In the genomic region with DNA sequence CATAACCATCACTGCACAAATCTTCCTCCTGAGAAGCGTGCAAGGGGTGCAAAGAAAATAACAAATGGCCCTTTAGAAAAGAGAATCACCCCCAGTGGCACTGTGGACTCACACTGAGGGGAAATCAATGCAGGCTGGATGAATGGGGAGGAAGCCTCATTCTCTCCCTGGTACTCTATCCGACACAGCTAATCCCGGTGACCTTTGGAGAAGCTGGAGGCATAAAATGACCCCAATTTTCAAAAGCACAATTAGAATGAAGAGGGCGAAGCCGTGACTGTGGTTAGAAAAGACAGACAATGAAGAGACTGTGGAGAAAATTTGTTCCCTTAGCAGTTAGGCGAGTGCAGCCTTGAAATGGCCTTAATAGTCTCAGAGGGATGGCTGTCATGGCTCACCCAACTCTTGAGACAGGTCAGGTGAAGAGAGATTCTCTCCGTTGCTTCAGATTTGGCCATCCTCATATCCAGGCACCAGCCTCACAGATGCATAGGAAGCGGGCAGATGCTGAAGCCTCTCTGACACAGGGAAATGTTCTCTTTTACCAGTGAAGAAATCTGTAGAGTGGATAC, we compare ENCODE assay signal across 18 mouse cellular contexts.
DNase-seq lines count a peak whose midpoint lies in the region; ATAC-seq and TF ChIP-seq lines count a peak whose summit lies in the region.
"Had no signal": no experiment of that assay in that cellular context is flagged by ENCODE, and none has a peak within 500 bp of the region (broad histone marks: within the 10 kb centered on the region; RNA-seq: fewer than 3 reads in every experiment).

No protein-coding gene starts in this region.

- intact Hi-C loops in heart, postnatal 25 days (cut with DNase I) = no loop called here

- H3K4me1 ChIP-seq in hindbrain, embryonic 11.5 days (replicated peaks; ENCODE audit: control insufficient read depth, insufficient read depth, low read length) = 0 out of 2 replicates have a peak, but pooled peaks cover 2% of the 10 kb centered on the region
- H3K4me1 ChIP-seq in hindbrain, postnatal 0 days (ENCODE audit: insufficient read depth, low read length) = no peaks in the 10 kb centered on the region
- H3K4me1 ChIP-seq in midbrain, embryonic 13.5 days (replicated peaks) = peaks cover 22% of the 10 kb centered on the region
- H3K4me1 ChIP-seq: heart, embryonic 10.5 days; limb, embryonic 15.5 days had no signal

- no peak for TF ChIP-seq POLR2A in brain, embryonic 14.5 days (IDR thresholded peaks at IDR 0.05; ENCODE audit: borderline replicate concordance, extremely low read depth, insufficient read depth, insufficient read length, poor library complexity, severe bottlenecking)

- no peak overlapping the region for H3K4me3 ChIP-seq in hindbrain, embryonic 11.5 days (ENCODE audit: low read depth, low read length)
- no peak overlapping the region for H3K4me3 ChIP-seq in hindbrain, postnatal 0 days (ENCODE audit: low read length)
- no peak overlapping the region for H3K4me3 ChIP-seq in midbrain, embryonic 13.5 days (replicated peaks)
- H3K4me3 ChIP-seq: gastrocnemius, adult 2 months; heart, embryonic 10.5 days; limb, embryonic 15.5 days had no signal

- no peaks in the 10 kb centered on the region for H3K9me3 ChIP-seq in hindbrain, embryonic 11.5 days (ENCODE audit: control insufficient read depth, low read length)
- no peaks in the 10 kb centered on the region for H3K9me3 ChIP-seq in hindbrain, postnatal 0 days (ENCODE audit: low read length)
- no peaks in the 10 kb centered on the region for H3K9me3 ChIP-seq in midbrain, embryonic 13.5 days
- H3K9me3 ChIP-seq: heart, embryonic 10.5 days; limb, embryonic 15.5 days had no signal

- H3K27ac ChIP-seq in hindbrain, embryonic 11.5 days (ENCODE audit: low read depth, low read length) = peak overlapping the region; percentile 12; the same call in 1 of the 2 replicates
- H3K27ac ChIP-seq in hindbrain, postnatal 0 days = no peak overlapping the region
- H3K27ac ChIP-seq in midbrain, embryonic 13.5 days = peak overlapping the region; percentile 54
- H3K27ac ChIP-seq: gastrocnemius, adult 2 months; heart, embryonic 10.5 days; kidney, postnatal 0 days; limb, embryonic 15.5 days had no signal

- peak; percentile 38 for DNase-seq in hindbrain, embryonic 11.5 days (ENCODE audit: low spot score)
- DNase-seq in hindbrain, postnatal 0 days (ENCODE audit: low spot score) = no peak
- DNase-seq in brain, embryonic 14.5 days (ENCODE audit: low read depth) = peak; percentile 61
- DNase-seq in embryo, embryonic 9.5 days (ENCODE audit: extremely low spot score) = peak; percentile 46
- no peak for DNase-seq in heart, postnatal 25 days (ENCODE audit: low spot score)
- no peak for DNase-seq in lung, adult 18-20 months
- no peak for DNase-seq in adrenal gland, postnatal 36 days
- DNase-seq: B cell, adult 2 months; cerebellum, adult 8-10 months; gastrocnemius, adult 2 months; kidney, adult 11 months; lung, postnatal 10 days; right cerebral cortex, adult 18-20 months; thymus, postnatal 25 days had no signal

- no peak for TF ChIP-seq CTCF in hindbrain, postnatal 0 days (IDR thresholded peaks at IDR 0.05; ENCODE audit: low read depth)
- TF ChIP-seq CTCF in brain, embryonic 14.5 days (IDR thresholded peaks at IDR 0.05; ENCODE audit: borderline replicate concordance, extremely low read depth, insufficient read depth, insufficient read length) = no peak

- peak; percentile 78 for ATAC-seq in hindbrain, embryonic 11.5 days (ENCODE audit: low FRiP score)
- ATAC-seq in hindbrain, postnatal 0 days = no peak
- peak; percentile 78 for ATAC-seq in midbrain, embryonic 13.5 days

- H3K4me2 ChIP-seq in hindbrain, embryonic 11.5 days (replicated peaks; ENCODE audit: low read depth, low read length) = no peak overlapping the region
- no peak overlapping the region for H3K4me2 ChIP-seq in hindbrain, postnatal 0 days (ENCODE audit: low read depth, low read length)
- peak overlapping the region; percentile 11; the same call in 1 of the 2 replicates for H3K4me2 ChIP-seq in midbrain, embryonic 13.5 days (replicated peaks)
- H3K4me2 ChIP-seq: limb, embryonic 15.5 days had no signal

- H3K36me3 ChIP-seq in hindbrain, embryonic 11.5 days (ENCODE audit: control insufficient read depth, insufficient read depth, low read length) = no peaks in the 10 kb centered on the region
- H3K36me3 ChIP-seq in hindbrain, postnatal 0 days (ENCODE audit: insufficient read depth, low read length) = no peaks in the 10 kb centered on the region
- H3K36me3 ChIP-seq in midbrain, embryonic 13.5 days = no peaks in the 10 kb centered on the region
- H3K36me3 ChIP-seq: heart, embryonic 10.5 days; limb, embryonic 15.5 days had no signal

- whole genome bisulfite sequencing in hindbrain, embryonic 11.5 days = 18% methylated on average over 8 of the region's 8 CpGs
- WGBS in hindbrain, postnatal 0 days = 26% methylated on average over 8 of the region's 8 CpGs
- WGBS in midbrain, embryonic 13.5 days = 8% methylated on average over 8 of the region's 8 CpGs

- H3K9ac ChIP-seq in hindbrain, embryonic 11.5 days (ENCODE audit: low read depth, low read length) = no peak overlapping the region
- H3K9ac ChIP-seq in hindbrain, postnatal 0 days (replicated peaks; ENCODE audit: low read length) = no peak overlapping the region
- no peak overlapping the region for H3K9ac ChIP-seq in midbrain, embryonic 13.5 days (replicated peaks)
- H3K9ac ChIP-seq: limb, embryonic 15.5 days had no signal

- H3K27me3 ChIP-seq in hindbrain, embryonic 11.5 days (ENCODE audit: control insufficient read depth, insufficient read depth, low read length) = no peaks in the 10 kb centered on the region
- H3K27me3 ChIP-seq in hindbrain, postnatal 0 days (ENCODE audit: insufficient read depth, low read length) = no peaks in the 10 kb centered on the region
- no peaks in the 10 kb centered on the region for H3K27me3 ChIP-seq in midbrain, embryonic 13.5 days
- H3K27me3 ChIP-seq: limb, embryonic 15.5 days had no signal

Comparison
In these comparisons a context has a peak if more than half of its experiments do, and no peak if none do; other contexts are left out.
1. DNase-seq: peak in hindbrain, embryonic 11.5 days (single experiment), brain, embryonic 14.5 days (single experiment) and embryo, embryonic 9.5 days (single experiment); none in hindbrain, postnatal 0 days (single experiment), heart, postnatal 25 days (single experiment), lung, adult 18-20 months (0 of 2) and adrenal gland, postnatal 36 days (0 of 2).